Comparison of ENCODE assay signal across 8 mouse cellular contexts in the genomic region with DNA sequence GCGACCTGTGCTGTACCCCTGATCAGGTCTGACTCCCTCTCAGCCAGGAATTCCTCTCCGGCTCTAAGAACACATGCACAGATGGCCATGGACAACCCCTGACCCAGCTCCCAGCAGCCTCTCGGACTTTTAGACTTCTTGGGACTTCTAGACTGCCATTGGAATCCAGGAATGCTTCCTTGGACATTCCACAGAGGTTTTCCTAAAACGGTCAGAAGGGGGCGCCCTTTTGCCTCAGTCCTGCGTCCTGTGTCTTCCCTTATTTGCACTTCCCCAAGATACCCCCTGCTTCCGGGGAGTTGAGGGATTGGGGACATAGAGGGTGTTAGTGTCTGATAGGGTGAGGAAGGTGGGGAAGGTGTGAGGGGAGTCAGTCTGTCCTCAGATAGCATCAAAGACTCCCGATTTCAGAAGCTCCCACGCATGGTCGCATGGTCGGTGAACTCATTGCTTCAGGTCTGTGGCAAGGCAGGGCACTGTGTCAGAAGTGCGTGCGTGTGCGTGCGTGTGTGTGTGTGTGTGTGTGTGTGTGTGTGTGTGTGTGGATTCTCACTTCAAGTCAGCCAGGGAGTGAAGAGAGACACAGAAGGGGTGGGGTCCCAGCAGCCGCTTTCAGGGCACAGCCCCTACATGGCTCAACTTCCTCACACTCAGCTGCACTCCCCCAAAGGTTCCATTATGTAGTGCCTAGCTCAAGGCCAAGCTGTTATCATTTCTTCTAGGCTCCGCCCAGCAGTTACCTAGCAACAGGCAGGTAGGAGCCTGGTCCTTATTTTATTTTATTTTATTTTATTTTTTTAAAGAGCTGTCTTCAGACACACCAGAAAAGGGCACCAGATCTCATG. TPM values are rescaled to one million over a fixed set of nuclear protein-coding genes. Genes with fewer than 3 reads are reported as not detected.
DNase-seq lines count a peak whose midpoint lies in the region; ATAC-seq and TF ChIP-seq lines count a peak whose summit lies in the region.

No protein-coding gene starts in this region.

- no peak; the same call in 1 of the 2 replicates for TF ChIP-seq RAD21 in CH12.LX (IDR thresholded peaks at IDR 0.05; ENCODE audit: low read depth, low read length)

- H3K27me3 ChIP-seq in intestine, embryonic 14.5 days (replicated peaks; ENCODE audit: control insufficient read depth, insufficient read depth, low read length) = no peaks in the 10 kb centered on the region
- H3K27me3 ChIP-seq in intestine, embryonic 16.5 days (replicated peaks; ENCODE audit: control insufficient read depth, insufficient read depth, low read length) = no peaks in the 10 kb centered on the region
- H3K27me3 ChIP-seq in CH12.LX (replicated peaks) = no peaks in the 10 kb centered on the region
- H3K27me3 ChIP-seq in heart, embryonic 16.5 days (ENCODE audit: control insufficient read depth, insufficient read depth, low read length) = no peaks in the 10 kb centered on the region
- H3K27me3 ChIP-seq in liver, embryonic 14.5 days (ENCODE audit: control insufficient read depth, insufficient read depth, low read length) = no peaks in the 10 kb centered on the region

- peak; percentile 18 to 47; a peak in 2 of 4 replicates for TF ChIP-seq CTCF in CH12.LX (conservative IDR thresholded peaks at IDR 0.05 in 1 of 2, IDR thresholded peaks at IDR 0.05 in 1 of 2; ENCODE audit: low read depth in 2 of 2, low read length in 2 of 2)
- peak; percentile 60 for TF ChIP-seq CTCF in liver, embryonic 14.5 days (IDR thresholded peaks at IDR 0.05; ENCODE audit: low read depth)

- 64% methylated on average over 17 of the region's 17 CpGs for WGBS in intestine, embryonic 14.5 days
- 65% methylated on average over 17 of the region's 17 CpGs for WGBS in intestine, embryonic 16.5 days
- 70% methylated on average over 17 of the region's 17 CpGs for WGBS in heart, embryonic 16.5 days
- WGBS in liver, embryonic 14.5 days (ENCODE audit: insufficient replicate concordance) = 63% methylated on average over 17 of the region's 17 CpGs

- no peaks in the 10 kb centered on the region for H3K36me3 ChIP-seq in intestine, embryonic 14.5 days (ENCODE audit: control insufficient read depth, insufficient read depth, low read length)
- no peaks in the 10 kb centered on the region for H3K36me3 ChIP-seq in intestine, embryonic 16.5 days (ENCODE audit: control insufficient read depth, insufficient read depth, low read length)
- no peaks in the 10 kb centered on the region for H3K36me3 ChIP-seq in CH12.LX (replicated peaks in 1 of 2; ENCODE audit: control insufficient read depth in 1 of 2, insufficient read depth in 1 of 2, low read length in 1 of 2)
- H3K36me3 ChIP-seq in heart, embryonic 16.5 days (ENCODE audit: control insufficient read depth, insufficient read depth) = no peaks in the 10 kb centered on the region
- H3K36me3 ChIP-seq in liver, embryonic 14.5 days (replicated peaks; ENCODE audit: control insufficient read depth, insufficient read depth, low read depth) = no peaks in the 10 kb centered on the region

- dilution Hi-C loops in CH12.LX (cut with MboI; ENCODE audit: extremely low pct_ligation_motif_present, extremely low pct_unique_long_range_greater_than_20kb, low sequenced_read_pairs) = no loop called here

- no peak for DNase-seq in intestine, embryonic 14.5 days (ENCODE audit: low spot score)
- DNase-seq in CH12.LX (ENCODE audit: extremely low read depth) = no peak
- DNase-seq in adrenal gland, postnatal 36 days = peak; percentile 25 to 62
- DNase-seq in liver, embryonic 14.5 days (ENCODE audit: low read depth in 3 of 3, low spot score in 3 of 3) = no peak
- no peak for DNase-seq in layer of hippocampus, adult 9-11 months
- DNase-seq in spleen, adult 18-20 months = no peak

- no peak overlapping the region for H3K4me2 ChIP-seq in intestine, embryonic 14.5 days (ENCODE audit: low read length)
- no peak overlapping the region for H3K4me2 ChIP-seq in intestine, embryonic 16.5 days (ENCODE audit: low read depth, low read length)
- no peak overlapping the region for H3K4me2 ChIP-seq in CH12.LX (ENCODE audit: insufficient read depth, low read depth, poor library complexity, severe bottlenecking)
- no peak overlapping the region for H3K4me2 ChIP-seq in heart, embryonic 16.5 days (ENCODE audit: low read depth, low read length)
- no peak overlapping the region for H3K4me2 ChIP-seq in liver, embryonic 14.5 days (ENCODE audit: low read depth)

- no peaks in the 10 kb centered on the region for H3K79me2 ChIP-seq in CH12.LX (replicated peaks; ENCODE audit: control insufficient read depth, extremely low read depth, insufficient read depth, poor library complexity, severe bottlenecking)

- no peak overlapping the region for H3K27ac ChIP-seq in intestine, embryonic 14.5 days (ENCODE audit: low read depth)
- H3K27ac ChIP-seq in intestine, embryonic 16.5 days (ENCODE audit: low read length) = no peak overlapping the region
- H3K27ac ChIP-seq in CH12.LX (ENCODE audit: insufficient read depth, low read depth) = no peak overlapping the region
- no peak overlapping the region for H3K27ac ChIP-seq in heart, embryonic 16.5 days (ENCODE audit: low read length)
- no peak overlapping the region for H3K27ac ChIP-seq in liver, embryonic 14.5 days

- in situ Hi-C loops in CH12.LX (cut with MboI; ENCODE audit: low pct_ligation_motif_present, low pct_unique_long_range_greater_than_20kb, low sequenced_read_pairs) = no loop called here

- no peak for TF ChIP-seq EP300 in CH12.LX (IDR thresholded peaks at IDR 0.05; ENCODE audit: low read length)
- no peak for TF ChIP-seq EP300 in liver, embryonic 14.5 days (IDR thresholded peaks at IDR 0.05; ENCODE audit: low read depth)

- no peaks in the 10 kb centered on the region for H3K9me3 ChIP-seq in intestine, embryonic 14.5 days (ENCODE audit: control insufficient read depth, low read length)
- H3K9me3 ChIP-seq in intestine, embryonic 16.5 days (ENCODE audit: control insufficient read depth, low read length) = no peaks in the 10 kb centered on the region
- H3K9me3 ChIP-seq in CH12.LX (replicated peaks; ENCODE audit: low read length) = peaks cover 3% of the 10 kb centered on the region
- H3K9me3 ChIP-seq in heart, embryonic 16.5 days (replicated peaks; ENCODE audit: control insufficient read depth, low read length) = no peaks in the 10 kb centered on the region
- H3K9me3 ChIP-seq in liver, embryonic 14.5 days (ENCODE audit: control insufficient read depth, low read length) = no peaks in the 10 kb centered on the region

- H3K9ac ChIP-seq in intestine, embryonic 14.5 days (ENCODE audit: low read length) = no peak overlapping the region
- H3K9ac ChIP-seq in intestine, embryonic 16.5 days (ENCODE audit: low read depth, low read length) = no peak overlapping the region
- H3K9ac ChIP-seq in CH12.LX (ENCODE audit: insufficient read depth, low read depth) = no peak overlapping the region
- H3K9ac ChIP-seq in heart, embryonic 16.5 days (ENCODE audit: low read length) = no peak overlapping the region
- H3K9ac ChIP-seq in liver, embryonic 14.5 days (replicated peaks) = no peak overlapping the region

- TF ChIP-seq POLR2A in CH12.LX (IDR thresholded peaks at IDR 0.05; ENCODE audit: low read depth, low read length) = no peak

- no peak overlapping the region for H3K4me3 ChIP-seq in intestine, embryonic 14.5 days (ENCODE audit: low read depth, low read length)
- H3K4me3 ChIP-seq in intestine, embryonic 16.5 days (ENCODE audit: low read length) = no peak overlapping the region
- H3K4me3 ChIP-seq in CH12.LX (replicated peaks in 1 of 3; ENCODE audit: low read depth in 2 of 3, low read length in 2 of 3, poor library complexity in 1 of 3) = no peak overlapping the region
- H3K4me3 ChIP-seq in heart, embryonic 16.5 days (ENCODE audit: low read length) = no peak overlapping the region
- no peak overlapping the region for H3K4me3 ChIP-seq in liver, embryonic 14.5 days (ENCODE audit: insufficient read depth in 1 of 2, low read depth in 2 of 2, low read length in 2 of 2)

- ATAC-seq in intestine, embryonic 14.5 days (replicated peaks; ENCODE audit: low FRiP score, low TSS enrichment, low read depth) = peak; percentile 62
- no peak for ATAC-seq in intestine, embryonic 16.5 days
- ATAC-seq in heart, embryonic 16.5 days (replicated peaks; ENCODE audit: extremely low read depth, insufficient read depth, low FRiP score) = 0 out of 2 replicates have a peak, but pooled peaks have one; percentile 23
- no peak for ATAC-seq in liver, embryonic 14.5 days (ENCODE audit: insufficient read depth)

- H3K4me1 ChIP-seq in intestine, embryonic 14.5 days (replicated peaks; ENCODE audit: control insufficient read depth, insufficient read depth, low read length) = peaks cover 9% of the 10 kb centered on the region
- peaks cover 5% of the 10 kb centered on the region for H3K4me1 ChIP-seq in intestine, embryonic 16.5 days (ENCODE audit: control insufficient read depth, insufficient read depth, low read length)
- H3K4me1 ChIP-seq in CH12.LX (ENCODE audit: control insufficient read depth in 1 of 2, insufficient read depth in 2 of 2) = peaks cover 0 to 18% of the 10 kb centered on the region in 2 experiments; a peak in 2 of 4 replicates
- H3K4me1 ChIP-seq in heart, embryonic 16.5 days (ENCODE audit: control insufficient read depth, insufficient read depth, low read length) = peaks cover 11% of the 10 kb centered on the region
- peaks cover 0 to 10% of the 10 kb centered on the region in 2 experiments; a peak in 2 of 4 replicates for H3K4me1 ChIP-seq in liver, embryonic 14.5 days (replicated peaks; ENCODE audit: control insufficient read depth in 2 of 2, insufficient read depth in 2 of 2, low read length in 1 of 2)

TF ChIP-seq in CH12.LX, 34 proteins besides CTCF, POLR2A, EP300 and RAD21:
- no peak for TF ChIP-seq POLR2AphosphoS2 (IDR thresholded peaks at IDR 0.05; ENCODE audit: low read depth, low read length)
- TF ChIP-seq KAT2A (IDR thresholded peaks at IDR 0.05; ENCODE audit: insufficient replicate concordance, low read length) = no peak
- TF ChIP-seq MYC (IDR thresholded peaks at IDR 0.05; ENCODE audit: low read depth, low read length) = no peak
- no peak for TF ChIP-seq TBP (conservative IDR thresholded peaks at IDR 0.05; ENCODE audit: low read depth, low read length)
- TF ChIP-seq ZMIZ1 (IDR thresholded peaks at IDR 0.05; ENCODE audit: low read depth, low read length) = no peak

RNA-seq across cellular contexts. Expression of a gene that starts 40.4 kb away (rescaled TPM):
- polyA plus RNA-seq in intestine, embryonic 14.5 days (2014; fragmentation: Nextera tagmentation; extraction: Ambion mirVana) = 12.4 and 14.0 TPM in 2 replicates
- polyA plus RNA-seq in intestine, embryonic 16.5 days (2015; fragmentation: Nextera tagmentation; extraction: Ambion mirVana) = 9.5 and 10.4 TPM in 2 replicates
- total RNA-seq in CH12.LX (2012; rRNA removed) (13.9 and 14.2 TPM in 2 replicates), CH12.LX (2014; rRNA removed) (10.4 and 12.9 TPM in 2 replicates)
- polyA plus RNA-seq in CH12.LX (2012; ENCODE audit: insufficient read length, low read depth) = 11.0 and 11.2 TPM in 2 replicates
- 10 to 100 TPM; 11.5 to 15.1 TPM for total RNA-seq in adrenal gland, postnatal 36 days (2021)
- 9.1 and 10.9 TPM in 2 replicates for polyA plus RNA-seq in heart, embryonic 16.5 days (2015; fragmentation: Nextera tagmentation; extraction: Ambion mirVana)
- polyA plus RNA-seq in liver, embryonic 14.5 days (2012; rRNA removed) = 7.6 and 7.9 TPM in 2 replicates
- polyA plus RNA-seq in liver, embryonic 14.5 days (2014; fragmentation: Nextera tagmentation; extraction: Ambion mirVana) = 8.9 and 9.5 TPM in 2 replicates

Comparison
In these comparisons a context has a peak if more than half of its experiments do, and no peak if none do; other contexts are left out.
1. ATAC-seq: peak in intestine, embryonic 14.5 days (single experiment) and heart, embryonic 16.5 days (single experiment); none in intestine, embryonic 16.5 days (single experiment) and liver, embryonic 14.5 days (single experiment).
2. DNase-seq: peak in adrenal gland, postnatal 36 days (2 of 2); none in intestine, embryonic 14.5 days (single experiment), CH12.LX (single experiment), liver, embryonic 14.5 days (0 of 3), layer of hippocampus, adult 9-11 months (single experiment) and spleen, adult 18-20 months (0 of 2).